Mouse (Mus musculus): ENCODE results near the gene Cntln. TPM values are rescaled to one million over a fixed set of nuclear protein-coding genes. Genes with fewer than 3 reads are reported as not detected.

The Cntln gene
- total RNA-seq, 2 experiments from 2014 or later, result 7.1 to 7.5 TPM

- intact Hi-C loops (cut with DNase I), result no loop called here
These were observed 161.6 kb downstream of the Cntln start for GRCm38 (mm10) chr4:85045748-85046147.

GRCm38 (mm10) chr4:85049933-85050553, 165.9 kb downstream of the Cntln start:
- intact Hi-C loops (cut with DNase I), result no loop called here
- no peak for DNase-seq (ENCODE audit: low spot score in 2 of 2)

More at GRCm38 (mm10) chr4:85045748-85046147, 161.6 kb downstream of the Cntln start:
- DNase-seq (ENCODE audit: low spot score in 2 of 2), result no peak

- intact Hi-C loops (cut with DNase I), result no loop called here
These were observed 170.5 kb downstream of the Cntln start for GRCm38 (mm10) chr4:85054616-85055015.

DNA sequence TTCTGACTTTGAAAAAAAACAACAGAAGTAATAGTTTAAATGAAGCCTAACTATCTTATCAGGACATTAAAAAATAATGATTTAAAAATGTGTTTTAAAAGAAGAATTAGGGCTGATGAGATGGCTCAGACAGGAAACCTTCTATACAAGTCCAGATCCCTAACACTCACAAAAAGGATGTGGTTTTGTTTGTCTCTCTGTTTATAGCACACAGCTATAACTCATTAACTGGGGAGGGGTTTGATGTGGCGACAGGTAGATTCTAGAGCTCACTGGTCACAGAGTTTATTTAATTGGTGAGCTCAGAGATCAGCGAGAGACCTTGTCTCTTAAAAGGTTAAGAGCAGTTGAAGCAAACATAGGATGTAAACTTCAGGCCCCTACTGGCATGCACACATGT, 175.5 kb downstream of the Cntln start:
- no peak for DNase-seq (ENCODE audit: low spot score in 2 of 2)
- intact Hi-C loops (cut with DNase I), result no loop called here

More at GRCm38 (mm10) chr4:85054616-85055015, 170.5 kb downstream of the Cntln start:
- peak; percentile 4 to 57 for DNase-seq (ENCODE audit: low spot score in 2 of 2)

- intact Hi-C loops (cut with DNase I), result no loop called here
- DNase-seq (ENCODE audit: low spot score in 2 of 2), result no peak
These were observed 177.6 kb downstream of the Cntln start for GRCm38 (mm10) chr4:85061676-85062075.

DNA sequence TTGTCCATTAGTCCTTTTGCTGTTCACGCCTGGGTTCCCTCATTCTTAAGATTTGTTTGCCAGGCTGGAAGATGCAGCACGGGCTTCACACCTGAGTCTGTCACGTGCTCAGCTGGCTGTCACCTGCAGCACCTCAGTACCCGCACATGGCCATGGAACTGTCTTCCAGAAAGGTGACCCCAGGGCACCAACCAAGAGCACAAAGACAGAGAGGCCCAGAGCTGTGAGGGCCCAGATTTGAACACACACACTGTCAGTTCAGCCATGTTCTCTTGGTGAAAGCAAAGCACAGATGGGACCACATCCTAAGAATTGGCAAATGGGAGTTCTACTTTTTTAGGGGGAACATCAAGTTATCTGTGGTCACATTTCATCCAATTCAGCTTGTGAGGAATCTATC, 211.9 kb downstream of the Cntln start:
- intact Hi-C loops (cut with DNase I), result loop anchor here (1.0 to 10.0 kb wide), 3 partner anchors 220 to 1031 kb away; no protein-coding TSS in a partner anchor
- no peak for DNase-seq (ENCODE audit: low spot score in 2 of 2)

DNA sequence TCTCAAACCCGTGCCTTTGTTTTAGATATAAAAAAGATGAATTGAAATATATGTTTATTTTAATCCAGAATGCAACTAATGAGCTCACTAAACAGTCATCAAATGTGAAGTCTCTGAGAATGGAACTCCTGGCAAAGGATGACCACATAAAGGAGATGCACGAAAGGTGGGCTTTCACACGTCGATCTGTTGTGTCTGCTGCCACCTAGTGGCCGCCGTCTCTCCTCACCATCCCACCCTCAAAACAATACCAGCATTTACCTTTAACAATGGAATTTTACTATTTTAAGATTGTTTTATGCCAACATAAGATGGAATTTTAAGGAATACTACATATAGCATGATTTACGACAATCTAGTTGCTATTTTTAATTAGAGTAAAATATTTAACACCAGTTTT, 212.6 kb downstream of the Cntln start:
- peak; percentile 38 to 50 for DNase-seq (ENCODE audit: low spot score in 2 of 2)
- intact Hi-C loops (cut with DNase I), result loop anchor here (1.0 to 10.0 kb wide), 3 partner anchors 220 to 1032 kb away; no protein-coding TSS in a partner anchor

DNA sequence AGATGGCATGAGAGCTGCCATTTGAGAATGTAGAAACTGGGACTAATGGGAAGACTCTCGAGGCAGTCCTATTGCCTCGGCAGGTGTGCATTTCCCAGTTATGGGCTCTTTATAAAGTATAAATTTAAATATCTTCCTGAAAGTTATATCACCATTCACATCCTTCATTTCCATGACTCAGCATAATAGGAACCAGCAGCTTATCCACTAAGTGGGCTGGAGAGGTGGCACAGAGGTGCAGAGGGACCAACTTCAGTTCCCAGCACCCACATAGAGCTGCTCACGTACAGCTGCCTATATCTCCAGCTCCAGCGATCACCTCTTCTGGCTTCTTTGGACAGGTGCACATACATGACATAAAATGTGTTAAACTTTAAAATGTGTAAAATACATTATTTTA, 218.1 kb downstream of the Cntln start:
- no peak for DNase-seq (ENCODE audit: low spot score in 2 of 2)
- intact Hi-C loops (cut with DNase I), result no loop called here

GRCm38 (mm10) chr4:85106416-85106815, 222.3 kb downstream of the Cntln start:
- intact Hi-C loops (cut with DNase I), result no loop called here
- DNase-seq (ENCODE audit: low spot score in 2 of 2), result no peak

GRCm38 (mm10) chr4:85106961-85107360, 222.9 kb downstream of the Cntln start:
- intact Hi-C loops (cut with DNase I), result no loop called here
- no peak for DNase-seq (ENCODE audit: low spot score in 2 of 2)

DNA sequence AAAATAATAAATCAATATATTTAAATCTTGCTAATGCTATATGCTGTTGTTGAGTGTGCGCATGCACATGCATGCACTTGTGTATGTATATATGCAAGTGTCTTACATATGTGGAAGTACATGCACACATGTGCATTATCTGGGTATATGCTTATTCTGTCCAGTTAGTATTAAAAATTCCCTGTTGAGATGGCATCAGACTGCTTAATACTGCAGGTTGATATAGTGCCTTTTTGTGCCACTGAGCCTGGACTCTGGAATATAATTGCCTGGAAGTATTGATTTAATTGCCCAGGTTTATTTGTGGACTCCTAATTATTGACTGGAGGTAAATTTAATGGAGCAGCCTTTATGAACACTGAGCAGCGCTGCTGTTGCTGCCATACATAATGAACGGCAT, 236.2 kb downstream of the Cntln start:
- no peak for DNase-seq (ENCODE audit: low spot score in 2 of 2)
- intact Hi-C loops (cut with DNase I), result no loop called here

DNA sequence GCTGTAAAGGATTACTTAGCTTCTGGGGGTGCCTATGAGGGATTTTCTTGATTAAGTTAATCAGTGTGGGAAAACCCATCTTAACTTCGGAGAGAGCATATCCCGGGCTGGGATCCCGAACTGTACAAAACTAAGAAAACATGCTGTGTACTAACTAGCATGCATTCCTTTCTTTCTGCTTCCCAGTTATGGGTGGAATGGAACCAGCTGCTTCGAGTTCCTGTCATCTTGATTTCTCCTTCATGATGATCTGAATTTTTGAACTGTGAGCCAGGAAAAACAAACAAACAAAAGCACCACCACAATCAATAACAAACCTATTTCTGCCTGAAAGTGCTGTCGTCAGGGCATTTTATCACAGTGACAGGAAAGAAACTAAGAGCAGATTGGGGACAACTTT, 265.6 kb downstream of the Cntln start:
- intact Hi-C loops (cut with DNase I), result no loop called here
- no peak for DNase-seq (ENCODE audit: low spot score in 2 of 2)

DNA sequence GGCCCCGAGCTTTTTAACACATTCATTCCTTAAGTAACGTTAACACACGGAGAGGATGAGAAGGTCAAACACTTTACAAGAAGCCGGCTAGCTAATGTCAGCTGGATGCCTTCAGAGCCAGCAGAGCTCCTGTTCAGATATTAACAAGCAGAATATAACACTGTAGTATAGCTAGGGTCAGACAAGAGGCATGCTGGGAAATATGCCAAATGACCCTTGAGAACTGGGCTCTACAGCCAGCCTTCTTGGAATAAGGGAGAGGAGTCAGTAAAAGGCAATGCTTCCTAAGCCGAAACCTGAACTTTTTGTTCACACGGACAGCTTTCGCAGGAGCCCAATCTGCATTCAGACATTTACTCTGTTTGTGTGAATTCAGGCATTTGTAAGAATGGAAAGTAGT, 267.8 kb downstream of the Cntln start:
- intact Hi-C loops (cut with DNase I), result no loop called here
- no peak for DNase-seq (ENCODE audit: low spot score in 2 of 2)

DNA sequence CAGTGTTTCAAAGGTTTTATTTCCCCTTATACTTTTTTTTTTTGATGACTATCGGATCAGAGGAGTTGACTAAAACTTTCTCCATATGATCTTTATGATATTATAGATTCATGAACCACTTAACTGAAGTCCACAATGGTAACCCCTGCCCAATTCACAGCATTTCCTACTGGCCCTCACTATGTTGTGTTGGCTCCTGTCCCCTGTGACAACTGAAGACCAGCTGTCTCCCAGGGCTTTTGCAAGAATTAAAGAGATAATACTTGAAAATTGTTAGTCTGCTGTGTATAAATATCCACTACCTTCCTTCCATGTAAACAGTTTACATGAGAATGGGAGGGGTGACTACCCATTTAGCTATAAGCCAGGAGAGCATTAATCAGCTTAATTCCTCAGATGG, 270.3 kb downstream of the Cntln start:
- intact Hi-C loops (cut with DNase I), result no loop called here
- no peak for DNase-seq (ENCODE audit: low spot score in 2 of 2)

DNA sequence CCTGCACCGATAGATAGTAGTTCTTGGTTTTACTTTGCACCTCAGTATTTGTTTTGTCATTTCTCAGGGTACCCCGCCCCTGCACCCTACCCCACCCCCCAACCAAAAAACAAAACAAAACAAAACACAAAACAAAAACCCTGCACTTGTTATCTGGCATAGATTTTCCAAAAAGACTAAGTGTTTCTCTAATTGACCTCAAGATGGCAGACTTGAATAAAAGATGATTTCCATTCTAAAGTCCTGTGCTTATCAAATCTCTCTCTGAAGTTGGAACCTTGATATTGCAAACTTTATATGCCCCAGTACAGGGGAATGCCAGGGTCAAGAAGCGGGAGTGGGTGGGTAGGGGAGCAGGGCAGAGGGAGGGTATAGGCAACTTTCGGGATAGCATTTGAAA, 277.0 kb downstream of the Cntln start:
- intact Hi-C loops (cut with DNase I), result loop anchor here (5.0 to 10.0 kb wide), 4 partner anchors 111 to 1386 kb away; no protein-coding TSS in a partner anchor

DNA sequence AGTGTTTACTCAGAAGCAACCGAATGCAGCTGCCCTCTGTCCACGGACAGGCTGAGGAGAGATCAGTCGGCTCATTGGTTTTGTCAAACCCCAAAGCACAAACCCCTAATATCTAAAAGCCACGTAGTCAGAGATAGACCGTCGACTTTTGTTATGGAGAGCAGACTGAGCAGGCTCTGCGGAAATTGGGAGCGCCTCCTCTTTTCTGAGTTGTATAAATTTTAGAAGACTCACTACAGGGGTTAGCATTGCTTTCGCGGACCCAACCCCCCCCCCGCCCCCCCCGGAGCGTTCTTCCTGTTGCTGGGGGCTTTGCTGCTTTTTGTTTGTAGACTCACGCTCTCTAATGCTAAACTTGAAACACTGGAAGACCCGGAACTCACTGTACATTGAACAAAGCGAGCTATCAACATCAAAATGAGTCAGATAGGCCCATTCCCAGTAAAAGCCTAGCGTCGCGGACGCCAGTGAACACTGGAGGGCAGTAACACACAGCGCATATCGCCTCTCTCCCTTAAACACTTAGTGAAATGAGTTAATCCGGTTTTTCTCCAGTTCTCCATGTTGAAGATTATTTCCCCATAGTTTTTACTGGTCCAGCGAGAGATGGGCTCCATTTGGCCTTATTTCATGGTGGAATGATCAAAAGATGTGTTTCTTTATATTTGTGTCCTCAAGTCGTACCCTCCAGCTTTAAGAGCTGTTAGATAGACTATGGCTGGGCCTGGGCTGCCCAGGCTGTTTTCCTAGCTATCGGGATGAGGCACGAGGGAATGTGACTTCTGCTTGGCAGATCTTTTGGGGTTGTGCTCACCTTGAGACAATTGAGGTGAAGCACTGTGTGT, 278.6 kb downstream of the Cntln start:
- DNase-seq (ENCODE audit: low spot score in 2 of 2), result peak; percentile 55 to 71
- intact Hi-C loops (cut with DNase I), result loop anchor here (2.0 to 10.0 kb wide), 6 partner anchors 110 to 1385 kb away; no protein-coding TSS in a partner anchor

More for the DNA sequence above, 277.0 kb downstream of the Cntln start:
- DNase-seq (ENCODE audit: low spot score in 2 of 2), result no peak

DNA sequence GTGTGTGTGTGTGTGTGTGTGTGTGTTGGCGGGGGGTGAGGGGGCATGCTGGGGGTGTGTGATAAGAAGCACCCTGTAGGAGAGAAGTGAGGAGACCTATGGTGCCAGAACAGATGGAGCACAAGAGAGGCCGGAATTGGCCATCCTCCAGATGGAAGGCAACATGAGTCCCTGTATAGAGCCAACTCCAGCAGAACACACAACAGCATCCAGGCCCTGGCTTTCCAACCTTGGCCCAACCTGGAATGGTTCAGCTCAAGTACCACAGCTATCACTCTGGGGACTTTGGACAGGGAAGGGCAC, 279.2 kb downstream of the Cntln start:
- no peak for DNase-seq (ENCODE audit: low spot score in 2 of 2)
- intact Hi-C loops (cut with DNase I), result loop anchor here (2.0 to 10.0 kb wide), 6 partner anchors 109 to 1384 kb away; no protein-coding TSS in a partner anchor

- no peak for DNase-seq (ENCODE audit: low spot score in 2 of 2)
- intact Hi-C loops (cut with DNase I), result loop anchor here (10.0 kb wide), 1 partner anchor 857 kb away; no protein-coding TSS in a partner anchor
These were observed 283.9 kb downstream of the Cntln start for GRCm38 (mm10) chr4:85168001-85168400.

DNA sequence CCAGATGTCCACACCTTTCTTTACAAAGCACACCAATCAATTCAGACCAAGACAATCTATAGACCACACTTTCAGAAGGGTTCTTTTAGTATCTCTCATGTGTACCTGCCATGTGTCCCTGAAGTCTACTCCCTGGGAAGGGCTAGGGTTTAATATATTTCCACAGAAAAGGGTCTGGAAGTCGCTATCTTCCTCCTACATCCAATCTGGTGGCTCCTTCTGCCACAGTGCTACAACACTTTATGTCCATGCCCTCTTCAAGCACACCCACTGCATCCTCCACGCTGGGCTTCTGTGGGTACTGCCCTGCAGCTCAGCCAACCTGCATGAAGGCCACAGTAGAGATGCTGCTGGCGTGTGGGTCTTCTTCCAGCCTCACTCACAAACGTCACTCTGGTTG, 291.4 kb downstream of the Cntln start:
- DNase-seq (ENCODE audit: low spot score in 2 of 2), result peak; percentile 52 to 88

GRCm38 (mm10) chr4:85178394-85179051, 294.4 kb downstream of the Cntln start:
- DNase-seq (ENCODE audit: low spot score in 2 of 2), result no peak
- intact Hi-C loops (cut with DNase I), result no loop called here

More for the DNA sequence above, 291.4 kb downstream of the Cntln start:
- intact Hi-C loops (cut with DNase I), result no loop called here

Data from left cerebral cortex, postnatal 25 days (tissue).